Mouse (Mus musculus) cerebellum, adult 2 months (tissue): ENCODE results near the gene Mad1l1. TPM values are rescaled to one million over a fixed set of nuclear protein-coding genes. Genes with fewer than 3 reads are reported as not detected.
A peak's percentile ranks its signal among the peaks of the same experiment; 100 is the strongest.

ENCODE experiments used
- DNase-seq, 2 experiments: peaks; one replicate each; pipeline ENCODE4 v3.0.0; 2021
- H3K27ac ChIP-seq: fragments of 200-500 bp; 2 replicates; pipeline ENCODE4 v1.5.1; 2012; ENCODE audit warnings: low read length, control low read depth, inconsistent platforms; ENCODE audit not compliant: insufficient read depth
- H3K27me3 ChIP-seq: fragments of 200-500 bp; 2 replicates; pipeline ENCODE4 v1.6.1; 2012; ENCODE audit warnings: inconsistent platforms, mild to moderate bottlenecking, low read length, moderate library complexity; ENCODE audit not compliant: control insufficient read depth, insufficient read depth
- H3K4me1 ChIP-seq: fragments of 200-500 bp; 2 replicates; pipeline ENCODE4 v1.6.1; 2011; ENCODE audit warnings: low read length; ENCODE audit not compliant: control insufficient read depth, insufficient read depth
- H3K4me3 ChIP-seq: fragments of 200-500 bp; replicated peaks from 2 replicates; pipeline ENCODE3; 2011; ENCODE audit warnings: mild to moderate bottlenecking, low read depth, low read length, control low read depth; ENCODE audit not compliant: insufficient read depth
- CTCF ChIP-seq: fragments of 200-500 bp; IDR thresholded peaks from 2 replicates; pipeline ENCODE4 v1.5.1; 2011; ENCODE audit warnings: low read depth, mild to moderate bottlenecking, control low read depth, low read length, moderate library complexity, borderline replicate concordance; ENCODE audit not compliant: insufficient read depth
- POLR2A ChIP-seq: fragments of 200-500 bp; IDR thresholded peaks from 2 replicates; pipeline ENCODE4 v1.6.1; 2011; ENCODE audit warnings: low read length, control low read depth, borderline replicate concordance; ENCODE audit not compliant: insufficient read depth
- WGBS: fragments of 180-500 bp; shearing (Covaris S2); methylation state at CpG from one replicate; pipeline ENCODE4 v1.1.7; 2018; 5-methylcytosine and 5-hydroxymethylcytosine counted together
- polyA plus RNA-seq: library from polyadenylated mRNA; depleted of rRNA; stranded (reverse); fragments of >200 nt; gene quantifications from 2 replicates; pipeline ENCODE4 v1.2.3, GENCODE M21; 2012

The Mad1l1 gene
- polyA plus RNA-seq, 1 experiment = 25.3 TPM

- no peak for TF ChIP-seq POLR2A
- TF ChIP-seq CTCF = no peak
- DNase-seq = no peak
- Histone ChIP-seq H3K27ac (peak overlapping the region; percentile 42; the same call in 1 of the 2 replicates), H3K4me3 (no peak overlapping the region), H3K27me3 (no peaks in the 10 kb centered on the region), H3K4me1 (no peaks in the 10 kb centered on the region)
- 62% methylated on average over 2 of the region's 2 CpGs for WGBS
These were observed 170.2 kb downstream of the Mad1l1 start for GRCm38 (mm10) chr5:140151180-140151579.

DNA sequence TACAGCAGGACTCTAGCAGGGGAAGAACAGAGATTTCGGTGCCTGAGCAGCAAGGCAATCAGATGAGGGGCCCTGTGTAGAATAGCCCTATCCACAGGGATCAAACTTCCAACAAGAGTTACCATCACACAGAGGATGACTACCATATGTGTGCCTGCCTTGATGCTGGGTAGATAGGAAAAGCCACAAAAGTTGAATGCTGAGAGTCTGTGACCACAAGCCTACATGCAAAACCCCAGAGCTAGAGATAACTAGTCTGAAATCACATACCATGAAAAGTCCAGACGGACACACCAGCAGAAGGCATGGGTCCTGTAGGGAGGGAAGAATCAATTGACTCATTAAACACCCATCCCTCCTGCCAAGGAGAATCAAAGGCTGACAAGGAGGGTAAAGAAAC lies 170.7 kb downstream of the Mad1l1 start:
- TF ChIP-seq CTCF (no peak), POLR2A (no peak)
- Histone ChIP-seq H3K27me3 (no peaks in the 10 kb centered on the region), H3K4me1 (no peaks in the 10 kb centered on the region), H3K27ac (no peak overlapping the region), H3K4me3 (no peak overlapping the region)
- 91% methylated on average over 2 of the region's 2 CpGs for WGBS
- DNase-seq = no peak

- no peak overlapping the region for H3K4me3 ChIP-seq
- DNase-seq = no peak
- no peaks in the 10 kb centered on the region for H3K4me1 ChIP-seq
- no peaks in the 10 kb centered on the region for H3K27me3 ChIP-seq
- no peak overlapping the region for H3K27ac ChIP-seq
- no peak for TF ChIP-seq CTCF
- no peak for TF ChIP-seq POLR2A
- 94% methylated on average over 5 of the region's 5 CpGs for WGBS
These were observed 171.2 kb downstream of the Mad1l1 start for GRCm38 (mm10) chr5:140150136-140150535.

- Histone ChIP-seq H3K27me3 (no peaks in the 10 kb centered on the region), H3K27ac (no peak overlapping the region), H3K4me1 (no peaks in the 10 kb centered on the region), H3K4me3 (no peak overlapping the region)
- DNase-seq = no peak
- 87% methylated on average over 4 of the region's 4 CpGs for WGBS
- no peak for TF ChIP-seq CTCF
- no peak for TF ChIP-seq POLR2A
These were observed 172.1 kb downstream of the Mad1l1 start for GRCm38 (mm10) chr5:140149298-140149697.

DNA sequence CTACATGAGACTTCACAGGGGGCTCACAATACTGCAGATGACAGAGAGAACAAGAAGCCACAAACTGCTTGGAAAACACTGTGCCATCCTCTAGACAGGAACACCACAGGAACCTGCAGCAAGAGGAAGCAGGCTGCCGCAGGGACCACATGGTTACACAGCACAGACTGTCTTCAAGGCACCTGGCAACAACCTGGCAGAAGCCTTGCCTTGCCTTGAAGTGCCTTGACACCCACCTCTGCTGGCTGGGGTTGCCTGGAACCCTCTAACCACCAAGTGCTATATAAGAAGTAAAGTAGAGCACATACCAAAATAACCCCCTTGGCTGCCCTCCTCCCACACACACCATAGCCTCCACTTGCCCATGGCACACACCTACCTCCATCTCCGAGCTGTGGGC lies 177.8 kb downstream of the Mad1l1 start:
- no peak for TF ChIP-seq CTCF
- no peak for TF ChIP-seq POLR2A
- Histone ChIP-seq H3K27me3 (no peaks in the 10 kb centered on the region), H3K4me1 (no peaks in the 10 kb centered on the region), H3K27ac (no peak overlapping the region), H3K4me3 (no peak overlapping the region)
- WGBS = 83% methylated on average over 2 of the region's 2 CpGs
- DNase-seq = no peak

- 79% methylated on average over 4 of the region's 4 CpGs for WGBS
- Histone ChIP-seq H3K4me3 (no peak overlapping the region), H3K27ac (no peak overlapping the region), H3K4me1 (peaks cover 4% of the 10 kb centered on the region), H3K27me3 (no peaks in the 10 kb centered on the region)
- TF ChIP-seq CTCF (no peak), POLR2A (no peak)
- DNase-seq = no peak
These were observed 180.0 kb downstream of the Mad1l1 start for GRCm38 (mm10) chr5:140141336-140141735.

GRCm38 (mm10) chr5:140140214-140140613 lies 181.1 kb downstream of the Mad1l1 start:
- DNase-seq = peak; percentile 22 to 41

DNA sequence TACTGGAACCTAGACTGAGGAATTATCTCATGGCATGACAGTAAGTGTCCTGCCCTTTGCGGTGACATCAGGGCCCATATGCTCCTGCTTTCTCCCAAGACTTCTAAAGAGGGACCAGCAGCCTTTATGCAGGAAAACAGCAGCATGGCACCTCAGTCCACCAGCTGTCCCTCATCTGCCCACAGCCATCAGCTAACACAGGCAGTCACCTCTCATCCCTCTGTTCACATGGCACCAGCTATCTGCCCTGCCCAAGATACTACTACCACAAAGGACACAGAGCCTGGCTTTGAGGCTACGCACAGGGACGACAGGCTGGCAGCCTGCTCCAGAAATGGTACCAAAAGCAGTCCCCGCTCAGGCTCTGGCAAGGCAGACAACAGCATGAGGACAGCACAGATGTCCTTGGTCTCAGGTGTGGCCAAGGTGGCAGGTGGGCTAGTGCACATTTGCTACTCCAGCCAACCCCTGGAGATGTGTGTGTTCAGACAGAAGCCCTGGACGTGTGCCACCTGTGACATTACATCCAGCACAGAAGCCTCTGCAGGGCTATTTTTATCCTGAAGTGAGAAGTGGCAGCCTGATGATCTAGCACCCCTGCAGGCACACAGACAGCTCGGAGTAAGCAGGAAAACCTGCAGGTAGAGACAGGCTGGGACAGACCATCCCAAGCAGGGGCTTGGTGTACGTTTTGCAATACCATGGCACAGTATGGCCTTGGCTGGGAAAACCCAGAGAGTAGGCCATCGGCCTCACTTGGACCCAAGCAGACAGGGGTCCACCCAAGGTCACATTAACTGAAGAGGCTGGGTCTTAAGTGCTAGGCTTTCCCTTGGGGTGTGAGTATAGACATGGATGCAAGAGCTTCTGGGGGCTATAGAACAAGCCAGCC lies 185.4 kb downstream of the Mad1l1 start:
- WGBS = 19% methylated on average over 8 of the region's 8 CpGs
- H3K4me3 ChIP-seq = no peak overlapping the region
- peak; percentile 59 to 68 for DNase-seq
- H3K4me1 ChIP-seq = peaks cover 11% of the 10 kb centered on the region
- no peaks in the 10 kb centered on the region for H3K27me3 ChIP-seq
- TF ChIP-seq POLR2A = no peak
- TF ChIP-seq CTCF = no peak
- no peak overlapping the region for H3K27ac ChIP-seq

More at GRCm38 (mm10) chr5:140140214-140140613, 181.1 kb downstream of the Mad1l1 start:
- Histone ChIP-seq H3K27ac (no peak overlapping the region), H3K27me3 (no peaks in the 10 kb centered on the region), H3K4me3 (no peak overlapping the region), H3K4me1 (peaks cover 11% of the 10 kb centered on the region)
- TF ChIP-seq POLR2A (no peak), CTCF (peak; percentile 70)
